Mouse (Mus musculus): ENCODE measurements around the gene Nap1l5. TPM values are rescaled to one million over a fixed set of nuclear protein-coding genes. Genes with fewer than 3 reads are reported as not detected.

Nap1l5 gene
- polyA plus RNA-seq (2015; fragmentation: Nextera tagmentation; extraction: Ambion mirVana) = 1.1 and 1.5 TPM in 2 replicates

DNA sequence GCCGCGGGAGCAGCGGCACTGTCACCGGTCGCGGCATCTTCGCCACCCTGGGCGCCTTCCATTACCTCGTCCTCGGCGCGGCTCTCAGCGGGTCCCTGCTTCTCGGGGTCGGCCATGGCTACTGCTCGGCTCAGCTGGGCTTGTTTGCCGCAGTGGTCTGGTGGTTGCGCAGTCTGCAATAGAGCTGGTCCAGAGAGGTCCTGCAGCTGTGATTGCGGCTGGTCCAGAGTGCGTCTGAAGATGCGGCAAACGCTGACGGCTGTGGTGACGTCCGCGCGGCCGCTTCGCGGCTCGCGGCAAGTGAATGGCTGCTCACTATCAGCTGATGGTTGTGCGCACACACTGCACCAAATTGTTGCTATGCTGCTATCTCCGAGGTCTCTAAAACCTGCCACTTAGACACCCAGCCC is at the start of gene Nap1l5:
Gene Nap1l5 (minus strand): TSS at position 225 of the 410 bp plus-strand sequence.
- Histone ChIP-seq H3K9me3 (replicated peaks; ENCODE audit: control insufficient read depth, low read length) (peaks cover 16% of the 10 kb centered on the region), H3K4me2 (ENCODE audit: low read depth, low read length) (peak within 1 kb of the TSS; percentile 64), H3K27me3 (ENCODE audit: control insufficient read depth, insufficient read depth, low read length) (no peaks in the 10 kb centered on the region), H3K4me3 (ENCODE audit: low read length) (peak within 1 kb of the TSS; percentile 44), H3K36me3 (ENCODE audit: control insufficient read depth, insufficient read depth) (peaks cover 26% of the 10 kb centered on the region), H3K9ac (ENCODE audit: low read length) (0 out of 2 replicates have a peak within 1 kb of the TSS, but pooled peaks have one; percentile 6), H3K27ac (ENCODE audit: low read length) (no peak within 1 kb of the TSS), H3K4me1 (ENCODE audit: control insufficient read depth, insufficient read depth, low read length) (no peaks in the 10 kb centered on the region)
- WGBS = 44% methylated on average over 34 of the region's 34 CpGs
- ATAC-seq (replicated peaks; ENCODE audit: extremely low read depth, insufficient read depth, low FRiP score) = peak; percentile 52; the same call in 1 of the 2 replicates

DNA sequence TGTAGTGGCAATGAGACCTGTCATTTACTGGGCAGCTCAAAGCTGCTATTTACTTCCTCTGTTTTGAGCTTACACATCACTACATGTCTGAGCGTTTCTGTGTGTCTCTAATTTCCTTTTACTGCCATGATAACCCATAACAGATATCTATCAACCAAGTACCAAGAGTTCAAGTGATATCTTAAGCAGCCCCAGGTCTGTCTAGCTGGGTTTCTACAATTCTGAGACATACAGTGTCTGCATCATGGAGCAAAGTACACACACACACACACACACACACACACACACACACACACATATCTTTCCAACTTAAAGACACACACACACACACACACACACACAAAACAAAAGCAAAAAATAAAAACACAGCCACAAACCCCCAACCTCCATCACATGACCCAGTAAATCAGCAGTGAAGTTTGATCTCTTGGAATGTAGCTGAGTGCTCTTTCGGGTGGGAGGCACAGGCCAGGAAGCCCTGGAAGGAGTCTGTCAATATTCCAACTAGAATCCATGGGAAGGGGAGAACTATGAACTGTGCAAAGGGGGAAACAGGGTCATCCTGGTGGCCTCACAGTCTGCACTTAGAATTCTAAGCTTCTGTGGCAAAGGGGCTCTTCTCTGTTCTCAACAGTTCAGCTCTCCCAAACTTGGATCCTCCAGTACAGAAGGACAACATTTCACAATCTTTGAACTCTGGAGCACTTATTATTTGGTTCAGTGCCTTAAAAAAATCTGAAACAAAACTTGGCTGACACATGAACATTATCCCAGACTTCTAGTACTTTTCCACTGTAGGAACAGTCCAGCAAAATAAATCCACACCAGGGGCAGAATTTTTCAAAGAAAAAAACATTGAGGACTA is 44.5 kb upstream of the Nap1l5 start:
- H3K4me2 ChIP-seq (ENCODE audit: low read depth, low read length) = no peak overlapping the region
- H3K4me1 ChIP-seq (ENCODE audit: control insufficient read depth, insufficient read depth, low read length) = no peaks in the 10 kb centered on the region
- no peaks in the 10 kb centered on the region for H3K27me3 ChIP-seq (ENCODE audit: control insufficient read depth, insufficient read depth, low read length)
- ATAC-seq (replicated peaks; ENCODE audit: extremely low read depth, insufficient read depth, low FRiP score) = no peak
- H3K4me3 ChIP-seq (ENCODE audit: low read length) = no peak overlapping the region
- peaks cover 24% of the 10 kb centered on the region for H3K36me3 ChIP-seq (ENCODE audit: control insufficient read depth, insufficient read depth)
- no peaks in the 10 kb centered on the region for H3K9me3 ChIP-seq (replicated peaks; ENCODE audit: control insufficient read depth, low read length)
- H3K27ac ChIP-seq (ENCODE audit: low read length) = no peak overlapping the region
- 47% methylated on average over 2 of the region's 2 CpGs for WGBS
- H3K9ac ChIP-seq (ENCODE audit: low read length) = no peak overlapping the region

DNA sequence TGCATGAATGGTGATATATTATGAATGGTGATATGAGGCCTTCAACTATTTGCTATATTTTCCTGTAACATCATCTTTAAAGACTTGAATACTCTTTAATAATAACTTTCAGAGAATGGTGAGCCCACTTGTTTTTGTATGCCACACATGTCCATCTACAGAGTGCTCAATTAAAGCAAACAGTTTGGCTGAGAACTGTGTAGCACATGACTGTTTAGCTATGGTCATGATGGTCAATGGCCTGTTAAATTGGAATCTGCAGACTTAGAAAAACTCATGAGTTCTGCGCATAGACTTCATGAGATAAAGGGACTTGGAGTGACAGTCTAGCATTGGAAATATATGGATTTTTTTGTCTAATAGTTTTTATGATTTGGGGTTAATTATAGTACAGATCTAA is 43.5 kb upstream of the Nap1l5 start:
- WGBS = 94% methylated on average over 1 of the region's 1 CpGs
- no peak overlapping the region for H3K4me3 ChIP-seq (ENCODE audit: low read length)
- ATAC-seq (replicated peaks; ENCODE audit: extremely low read depth, insufficient read depth, low FRiP score) = no peak
- H3K27ac ChIP-seq (ENCODE audit: low read length) = no peak overlapping the region
- no peak overlapping the region for H3K9ac ChIP-seq (ENCODE audit: low read length)
- H3K36me3 ChIP-seq (ENCODE audit: control insufficient read depth, insufficient read depth) = peaks cover 21% of the 10 kb centered on the region
- H3K4me2 ChIP-seq (ENCODE audit: low read depth, low read length) = no peak overlapping the region
- H3K4me1 ChIP-seq (ENCODE audit: control insufficient read depth, insufficient read depth, low read length) = no peaks in the 10 kb centered on the region
- no peaks in the 10 kb centered on the region for H3K27me3 ChIP-seq (ENCODE audit: control insufficient read depth, insufficient read depth, low read length)
- H3K9me3 ChIP-seq (replicated peaks; ENCODE audit: control insufficient read depth, low read length) = no peaks in the 10 kb centered on the region

DNA sequence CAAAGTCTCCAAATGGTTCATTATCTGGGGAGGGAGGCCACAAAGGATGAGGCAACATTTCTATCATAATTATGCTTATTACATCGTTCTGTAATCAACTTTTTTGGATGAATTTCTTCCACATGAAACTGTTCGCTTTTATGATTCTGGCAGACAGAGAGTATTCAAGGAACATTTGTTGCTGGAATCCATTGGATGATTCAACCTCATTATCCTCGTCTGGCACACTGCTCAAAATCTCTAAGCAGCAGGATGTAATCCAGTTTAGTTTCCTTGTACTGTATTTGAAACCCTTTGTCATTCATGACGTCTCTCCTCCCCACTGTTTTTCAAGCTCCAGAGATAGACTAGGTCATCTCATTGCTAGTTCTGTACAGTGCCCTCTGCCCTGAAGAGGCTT is 40.0 kb upstream of the Nap1l5 start:
- no peak for ATAC-seq (replicated peaks; ENCODE audit: extremely low read depth, insufficient read depth, low FRiP score)
- 73% methylated on average over 4 of the region's 4 CpGs for WGBS
- H3K36me3 ChIP-seq (ENCODE audit: control insufficient read depth, insufficient read depth) = peaks cover 10% of the 10 kb centered on the region

DNA sequence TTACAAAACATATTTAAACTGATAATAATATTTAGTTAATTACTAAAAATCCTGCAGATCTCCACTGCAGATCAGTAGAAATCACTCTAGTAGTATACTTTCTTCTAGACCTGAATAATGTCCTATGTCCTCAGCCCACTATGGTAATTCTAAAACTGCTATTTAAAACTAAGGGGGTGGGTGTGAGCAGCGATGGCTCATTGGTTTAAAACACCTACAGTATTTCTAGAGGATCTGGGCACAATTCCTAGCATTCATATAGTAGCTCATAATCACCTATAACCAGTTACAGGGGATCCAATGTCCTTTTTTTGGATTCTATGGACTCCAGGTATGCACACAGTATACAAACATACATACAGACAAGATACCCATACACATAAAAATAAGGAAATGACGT is 39.4 kb upstream of the Nap1l5 start:
- Histone ChIP-seq H3K4me1 (ENCODE audit: control insufficient read depth, insufficient read depth, low read length) (no peaks in the 10 kb centered on the region), H3K27me3 (ENCODE audit: control insufficient read depth, insufficient read depth, low read length) (no peaks in the 10 kb centered on the region), H3K4me2 (ENCODE audit: low read depth, low read length) (no peak overlapping the region), H3K27ac (ENCODE audit: low read length) (no peak overlapping the region), H3K4me3 (ENCODE audit: low read length) (no peak overlapping the region), H3K9me3 (replicated peaks; ENCODE audit: control insufficient read depth, low read length) (no peaks in the 10 kb centered on the region), H3K36me3 (ENCODE audit: control insufficient read depth, insufficient read depth) (peaks cover 10% of the 10 kb centered on the region), H3K9ac (ENCODE audit: low read length) (no peak overlapping the region)
- 68% methylated on average over 2 of the region's 2 CpGs for WGBS
- no peak for ATAC-seq (replicated peaks; ENCODE audit: extremely low read depth, insufficient read depth, low FRiP score)

More for the DNA sequence above, 40.0 kb upstream of the Nap1l5 start:
- H3K4me1 ChIP-seq (ENCODE audit: control insufficient read depth, insufficient read depth, low read length) = no peaks in the 10 kb centered on the region
- H3K4me2 ChIP-seq (ENCODE audit: low read depth, low read length) = no peak overlapping the region
- H3K9me3 ChIP-seq (replicated peaks; ENCODE audit: control insufficient read depth, low read length) = no peaks in the 10 kb centered on the region
- no peak overlapping the region for H3K27ac ChIP-seq (ENCODE audit: low read length)
- H3K9ac ChIP-seq (ENCODE audit: low read length) = no peak overlapping the region
- H3K27me3 ChIP-seq (ENCODE audit: control insufficient read depth, insufficient read depth, low read length) = no peaks in the 10 kb centered on the region
- no peak overlapping the region for H3K4me3 ChIP-seq (ENCODE audit: low read length)

DNA sequence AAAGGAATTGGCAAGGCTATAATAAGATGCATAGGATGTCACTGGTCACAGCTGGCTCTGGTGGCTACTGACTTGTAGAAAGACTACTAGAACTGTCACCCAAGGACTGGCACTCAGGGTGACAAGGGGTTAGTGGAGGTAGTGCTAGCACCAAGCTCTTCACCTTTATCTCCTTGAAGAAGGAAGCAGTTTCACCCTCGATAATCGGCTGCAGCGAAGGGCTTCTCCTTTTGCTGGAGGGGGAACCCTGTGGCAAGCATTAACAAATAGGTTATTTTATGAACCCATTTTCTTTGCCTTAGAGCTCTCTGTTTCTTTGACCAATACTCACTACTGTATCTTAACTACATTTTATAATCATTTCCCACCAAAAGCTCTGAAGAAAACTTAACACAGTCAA is 37.1 kb upstream of the Nap1l5 start:
- H3K4me1 ChIP-seq (ENCODE audit: control insufficient read depth, insufficient read depth, low read length) = no peaks in the 10 kb centered on the region
- no peaks in the 10 kb centered on the region for H3K27me3 ChIP-seq (ENCODE audit: control insufficient read depth, insufficient read depth, low read length)
- H3K4me3 ChIP-seq (ENCODE audit: low read length) = no peak overlapping the region
- ATAC-seq (replicated peaks; ENCODE audit: extremely low read depth, insufficient read depth, low FRiP score) = no peak
- H3K9ac ChIP-seq (ENCODE audit: low read length) = no peak overlapping the region
- no peak overlapping the region for H3K4me2 ChIP-seq (ENCODE audit: low read depth, low read length)
- H3K36me3 ChIP-seq (ENCODE audit: control insufficient read depth, insufficient read depth) = peaks cover 10% of the 10 kb centered on the region
- no peaks in the 10 kb centered on the region for H3K9me3 ChIP-seq (replicated peaks; ENCODE audit: control insufficient read depth, low read length)
- WGBS = 75% methylated on average over 3 of the region's 3 CpGs
- no peak overlapping the region for H3K27ac ChIP-seq (ENCODE audit: low read length)

DNA sequence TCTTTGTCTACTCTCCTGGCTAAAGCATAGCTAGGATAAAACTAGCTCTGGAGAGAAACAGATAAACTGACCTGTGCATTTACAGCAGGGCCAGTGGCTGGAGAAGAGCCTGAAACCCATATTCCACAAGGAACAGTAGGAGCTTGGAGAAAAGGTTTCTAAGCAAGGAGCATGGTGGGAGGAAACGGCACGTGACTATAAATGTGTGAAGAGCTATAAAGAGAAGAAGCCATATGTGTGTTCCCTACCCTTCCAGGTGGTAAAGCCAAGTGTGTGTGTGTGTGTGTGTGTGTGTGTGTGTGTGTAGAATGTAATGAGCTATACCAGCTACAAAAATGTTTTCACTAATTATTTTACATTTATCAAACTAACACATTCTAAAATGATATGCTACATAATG is 35.4 kb upstream of the Nap1l5 start:
- H3K9ac ChIP-seq (ENCODE audit: low read length) = no peak overlapping the region

DNA sequence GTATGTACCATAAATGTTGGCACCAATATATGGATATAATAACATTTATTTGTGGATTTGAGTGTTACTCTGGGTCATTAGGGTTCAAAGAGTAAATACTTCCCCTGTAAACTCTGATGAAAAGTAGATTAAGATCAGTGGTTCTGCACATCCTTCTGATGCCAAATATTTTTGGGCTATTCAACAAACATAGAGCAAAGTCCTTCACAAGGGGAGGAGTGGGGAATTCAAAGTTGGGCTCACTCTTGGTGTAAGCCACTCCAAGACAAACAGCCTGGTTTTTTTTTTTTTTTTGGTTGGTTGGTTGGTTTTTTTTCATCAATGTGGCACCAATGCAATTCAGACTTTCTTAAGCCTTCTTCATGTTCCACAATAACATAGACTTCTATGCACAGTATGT is 30.9 kb upstream of the Nap1l5 start:
- ATAC-seq (replicated peaks; ENCODE audit: extremely low read depth, insufficient read depth, low FRiP score) = no peak
- H3K27ac ChIP-seq (ENCODE audit: low read length) = no peak overlapping the region
- H3K36me3 ChIP-seq (ENCODE audit: control insufficient read depth, insufficient read depth) = peaks cover 10% of the 10 kb centered on the region
- H3K27me3 ChIP-seq (ENCODE audit: control insufficient read depth, insufficient read depth, low read length) = no peaks in the 10 kb centered on the region
- H3K9ac ChIP-seq (ENCODE audit: low read length) = no peak overlapping the region
- H3K4me2 ChIP-seq (ENCODE audit: low read depth, low read length) = no peak overlapping the region
- no peak overlapping the region for H3K4me3 ChIP-seq (ENCODE audit: low read length)
- no peaks in the 10 kb centered on the region for H3K4me1 ChIP-seq (ENCODE audit: control insufficient read depth, insufficient read depth, low read length)
- no peaks in the 10 kb centered on the region for H3K9me3 ChIP-seq (replicated peaks; ENCODE audit: control insufficient read depth, low read length)

More for the DNA sequence above, 35.4 kb upstream of the Nap1l5 start:
- peaks cover 5% of the 10 kb centered on the region for H3K36me3 ChIP-seq (ENCODE audit: control insufficient read depth, insufficient read depth)
- no peaks in the 10 kb centered on the region for H3K9me3 ChIP-seq (replicated peaks; ENCODE audit: control insufficient read depth, low read length)
- H3K27ac ChIP-seq (ENCODE audit: low read length) = no peak overlapping the region
- no peaks in the 10 kb centered on the region for H3K4me1 ChIP-seq (ENCODE audit: control insufficient read depth, insufficient read depth, low read length)
- no peak overlapping the region for H3K4me3 ChIP-seq (ENCODE audit: low read length)
- no peak overlapping the region for H3K4me2 ChIP-seq (ENCODE audit: low read depth, low read length)
- ATAC-seq (replicated peaks; ENCODE audit: extremely low read depth, insufficient read depth, low FRiP score) = no peak
- whole genome bisulfite sequencing = 97% methylated on average over 2 of the region's 2 CpGs
- H3K27me3 ChIP-seq (ENCODE audit: control insufficient read depth, insufficient read depth, low read length) = no peaks in the 10 kb centered on the region

DNA sequence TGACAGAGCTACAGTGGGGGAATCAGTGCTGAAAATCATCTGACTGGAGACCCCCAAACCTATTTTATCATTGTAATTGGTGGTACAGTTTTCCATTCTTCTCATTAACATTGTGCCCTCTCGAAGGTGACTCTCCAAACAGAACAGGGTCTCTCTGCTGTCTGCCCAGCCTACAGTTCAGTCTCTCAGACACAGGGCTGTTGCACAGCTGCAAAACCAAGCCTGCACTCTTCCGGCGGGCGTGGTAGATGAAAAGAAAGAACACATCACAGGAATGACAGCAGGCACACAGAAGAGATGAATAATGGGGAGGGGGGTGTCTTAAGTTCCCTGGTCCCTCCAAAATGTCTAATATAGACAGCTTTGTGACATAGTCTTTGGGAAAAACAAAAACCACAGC is 27.3 kb upstream of the Nap1l5 start:
- WGBS = 81% methylated on average over 4 of the region's 4 CpGs
- ATAC-seq (replicated peaks; ENCODE audit: extremely low read depth, insufficient read depth, low FRiP score) = no peak
- H3K4me2 ChIP-seq (ENCODE audit: low read depth, low read length) = no peak overlapping the region
- no peaks in the 10 kb centered on the region for H3K9me3 ChIP-seq (replicated peaks; ENCODE audit: control insufficient read depth, low read length)
- H3K36me3 ChIP-seq (ENCODE audit: control insufficient read depth, insufficient read depth) = peaks cover 10% of the 10 kb centered on the region
- H3K4me1 ChIP-seq (ENCODE audit: control insufficient read depth, insufficient read depth, low read length) = peaks cover 9% of the 10 kb centered on the region
- no peak overlapping the region for H3K27ac ChIP-seq (ENCODE audit: low read length)
- no peak overlapping the region for H3K4me3 ChIP-seq (ENCODE audit: low read length)
- no peak overlapping the region for H3K9ac ChIP-seq (ENCODE audit: low read length)
- no peaks in the 10 kb centered on the region for H3K27me3 ChIP-seq (ENCODE audit: control insufficient read depth, insufficient read depth, low read length)
